Mouse (Mus musculus): ENCODE measurements around the gene Gm20388. TPM values are rescaled to one million over a fixed set of nuclear protein-coding genes. Genes with fewer than 3 reads are reported as not detected.
"Not testable (repeated sequence)": the region's sequence is repeated elsewhere in the genome, so short reads cannot be mapped to it uniquely, and the experiment has no call there.

Gene Gm20388
- polyA plus RNA-seq, 1 experiment from 2014 or later: 7.4 TPM

- ATAC-seq (ENCODE audit: insufficient read depth, low FRiP score): peak; percentile 93
- Histone ChIP-seq H3K27ac (ENCODE audit: low read length) (peak within 1 kb of the TSS; percentile 84), H3K27me3 (ENCODE audit: control insufficient read depth, insufficient read depth, low read length) (no peaks in the 10 kb centered on the region), H3K36me3 (ENCODE audit: control insufficient read depth, insufficient read depth, low read length) (no peaks in the 10 kb centered on the region), H3K4me1 (ENCODE audit: control insufficient read depth, insufficient read depth, low read length) (peaks cover 13% of the 10 kb centered on the region), H3K9me3 (replicated peaks; ENCODE audit: control insufficient read depth, low read length) (no peaks in the 10 kb centered on the region), H3K4me2 (ENCODE audit: low read depth, low read length) (peak within 1 kb of the TSS; percentile 89), H3K4me3 (replicated peaks; ENCODE audit: low read length) (peak within 1 kb of the TSS; percentile 90), H3K9ac (ENCODE audit: low read length) (peak within 1 kb of the TSS; percentile 93)
- WGBS: under 1% methylated on average over 47 of the region's 48 CpGs
These were observed 3895.2 kb downstream of the Gm20388 start, which contains the start of gene Rab4a for GRCm38 (mm10) chr8:123805718-123806373. TSS of gene Rab4a (plus strand) at chr8:123805985.

- Histone ChIP-seq H3K4me2 (ENCODE audit: low read depth, low read length) (peak overlapping the region; percentile 89), H3K9ac (ENCODE audit: low read length) (peak overlapping the region; percentile 93), H3K27ac (ENCODE audit: low read length) (peak overlapping the region; percentile 84), H3K4me3 (replicated peaks; ENCODE audit: low read length) (peak overlapping the region; percentile 90), H3K36me3 (ENCODE audit: control insufficient read depth, insufficient read depth, low read length) (no peaks in the 10 kb centered on the region), H3K27me3 (ENCODE audit: control insufficient read depth, insufficient read depth, low read length) (no peaks in the 10 kb centered on the region), H3K9me3 (replicated peaks; ENCODE audit: control insufficient read depth, low read length) (no peaks in the 10 kb centered on the region), H3K4me1 (ENCODE audit: control insufficient read depth, insufficient read depth, low read length) (peaks cover 13% of the 10 kb centered on the region)
- no peak for ATAC-seq (ENCODE audit: insufficient read depth, low FRiP score)
- 2% methylated on average over 12 of the region's 12 CpGs for WGBS
These were observed 3895.8 kb downstream of the Gm20388 start for GRCm38 (mm10) chr8:123806374-123806935.

- ATAC-seq (ENCODE audit: insufficient read depth, low FRiP score): peak; percentile 56
- H3K9ac ChIP-seq (ENCODE audit: low read length): peak overlapping the region; percentile 93
These were observed 3896.4 kb downstream of the Gm20388 start for GRCm38 (mm10) chr8:123807024-123807431.

GRCm38 (mm10) chr8:123807852-123808573 is 3897.4 kb downstream of the Gm20388 start:
- ATAC-seq (ENCODE audit: insufficient read depth, low FRiP score): no peak

More at GRCm38 (mm10) chr8:123807024-123807431, 3896.4 kb downstream of the Gm20388 start:
- Histone ChIP-seq H3K4me2 (ENCODE audit: low read depth, low read length) (peak overlapping the region; percentile 89), H3K4me1 (ENCODE audit: control insufficient read depth, insufficient read depth, low read length) (peaks cover 13% of the 10 kb centered on the region), H3K36me3 (ENCODE audit: control insufficient read depth, insufficient read depth, low read length) (no peaks in the 10 kb centered on the region), H3K27ac (ENCODE audit: low read length) (peak overlapping the region; percentile 84; the same call in 1 of the 2 replicates), H3K27me3 (ENCODE audit: control insufficient read depth, insufficient read depth, low read length) (no peaks in the 10 kb centered on the region), H3K4me3 (replicated peaks; ENCODE audit: low read length) (peak overlapping the region; percentile 90), H3K9me3 (replicated peaks; ENCODE audit: control insufficient read depth, low read length) (no peaks in the 10 kb centered on the region)
- 4% methylated on average over 14 of the region's 14 CpGs for WGBS

GRCm38 (mm10) chr8:123808671-123809070 is 3898.0 kb downstream of the Gm20388 start:
- Histone ChIP-seq H3K4me3 (replicated peaks; ENCODE audit: low read length) (no peak overlapping the region), H3K4me1 (ENCODE audit: control insufficient read depth, insufficient read depth, low read length) (peaks cover 16% of the 10 kb centered on the region), H3K27ac (ENCODE audit: low read length) (no peak overlapping the region), H3K4me2 (ENCODE audit: low read depth, low read length) (no peak overlapping the region), H3K36me3 (ENCODE audit: control insufficient read depth, insufficient read depth, low read length) (no peaks in the 10 kb centered on the region), H3K27me3 (ENCODE audit: control insufficient read depth, insufficient read depth, low read length) (no peaks in the 10 kb centered on the region), H3K9me3 (replicated peaks; ENCODE audit: control insufficient read depth, low read length) (no peaks in the 10 kb centered on the region), H3K9ac (ENCODE audit: low read length) (no peak overlapping the region)
- WGBS: 69% methylated on average over 7 of the region's 7 CpGs
- ATAC-seq (ENCODE audit: insufficient read depth, low FRiP score): no peak

More at GRCm38 (mm10) chr8:123807852-123808573, 3897.4 kb downstream of the Gm20388 start:
- no peaks in the 10 kb centered on the region for H3K36me3 ChIP-seq (ENCODE audit: control insufficient read depth, insufficient read depth, low read length)
- H3K27me3 ChIP-seq (ENCODE audit: control insufficient read depth, insufficient read depth, low read length): no peaks in the 10 kb centered on the region
- peak overlapping the region; percentile 89; the same call in 1 of the 2 replicates for H3K4me2 ChIP-seq (ENCODE audit: low read depth, low read length)
- H3K9me3 ChIP-seq (replicated peaks; ENCODE audit: control insufficient read depth, low read length): no peaks in the 10 kb centered on the region
- no peak overlapping the region for H3K9ac ChIP-seq (ENCODE audit: low read length)
- no peak overlapping the region for H3K27ac ChIP-seq (ENCODE audit: low read length)
- 70% methylated on average over 6 of the region's 6 CpGs for WGBS
- H3K4me1 ChIP-seq (ENCODE audit: control insufficient read depth, insufficient read depth, low read length): peaks cover 13% of the 10 kb centered on the region
- H3K4me3 ChIP-seq (replicated peaks; ENCODE audit: low read length): no peak overlapping the region

- WGBS: 83% methylated on average over 4 of the region's 4 CpGs
- not testable (repeated sequence) for ATAC-seq (ENCODE audit: insufficient read depth, low FRiP score); H3K27ac ChIP-seq (ENCODE audit: low read length); H3K4me2 ChIP-seq (ENCODE audit: low read depth, low read length); H3K36me3 ChIP-seq (ENCODE audit: control insufficient read depth, insufficient read depth, low read length); H3K27me3 ChIP-seq (ENCODE audit: control insufficient read depth, insufficient read depth, low read length); H3K9ac ChIP-seq (ENCODE audit: low read length); H3K4me3 ChIP-seq (replicated peaks; ENCODE audit: low read length); H3K9me3 ChIP-seq (replicated peaks; ENCODE audit: control insufficient read depth, low read length)
- peaks cover 16% of the 10 kb centered on the region for H3K4me1 ChIP-seq (ENCODE audit: control insufficient read depth, insufficient read depth, low read length)
These were observed 3898.7 kb downstream of the Gm20388 start for GRCm38 (mm10) chr8:123809342-123809741.

GRCm38 (mm10) chr8:123812227-123812626 is 3901.6 kb downstream of the Gm20388 start:
- H3K27ac ChIP-seq (ENCODE audit: low read length): no peak overlapping the region
- H3K36me3 ChIP-seq (ENCODE audit: control insufficient read depth, insufficient read depth, low read length): no peaks in the 10 kb centered on the region
- peaks cover 8% of the 10 kb centered on the region for H3K4me1 ChIP-seq (ENCODE audit: control insufficient read depth, insufficient read depth, low read length)
- no peak overlapping the region for H3K9ac ChIP-seq (ENCODE audit: low read length)
- WGBS: 87% methylated on average over 5 of the region's 5 CpGs
- no peaks in the 10 kb centered on the region for H3K27me3 ChIP-seq (ENCODE audit: control insufficient read depth, insufficient read depth, low read length)
- no peak for ATAC-seq (ENCODE audit: insufficient read depth, low FRiP score)
- no peak overlapping the region for H3K4me2 ChIP-seq (ENCODE audit: low read depth, low read length)
- no peak overlapping the region for H3K4me3 ChIP-seq (replicated peaks; ENCODE audit: low read length)
- no peaks in the 10 kb centered on the region for H3K9me3 ChIP-seq (replicated peaks; ENCODE audit: control insufficient read depth, low read length)

- ATAC-seq (ENCODE audit: insufficient read depth, low FRiP score): peak; percentile 43; the same call in 1 of the 2 replicates
- 69% methylated on average over 16 of the region's 16 CpGs for WGBS
- H3K27me3 ChIP-seq (ENCODE audit: control insufficient read depth, insufficient read depth, low read length): no peaks in the 10 kb centered on the region
- no peak overlapping the region for H3K4me3 ChIP-seq (replicated peaks; ENCODE audit: low read length)
- no peak overlapping the region for H3K27ac ChIP-seq (ENCODE audit: low read length)
- 0 out of 2 replicates have a peak overlapping the region, but pooled peaks have one; percentile 8 for H3K9ac ChIP-seq (ENCODE audit: low read length)
- no peak overlapping the region for H3K4me2 ChIP-seq (ENCODE audit: low read depth, low read length)
- H3K36me3 ChIP-seq (ENCODE audit: control insufficient read depth, insufficient read depth, low read length): no peaks in the 10 kb centered on the region
- peaks cover 4% of the 10 kb centered on the region; the same call in 1 of the 2 replicates for H3K4me1 ChIP-seq (ENCODE audit: control insufficient read depth, insufficient read depth, low read length)
- no peaks in the 10 kb centered on the region for H3K9me3 ChIP-seq (replicated peaks; ENCODE audit: control insufficient read depth, low read length)
These were observed 3902.7 kb downstream of the Gm20388 start for GRCm38 (mm10) chr8:123813173-123813891.
